Mouse (Mus musculus) heart, embryonic 14.5 days (tissue): Measurements from ENCODE around the gene Zfp148. TPM values are rescaled to one million over a fixed set of nuclear protein-coding genes. Genes with fewer than 3 reads are reported as not detected.

ENCODE experiments used
- ATAC-seq: fragments of 200-750 bp; cut with Nextera tagmentation; 2 replicates; pipeline ENCODE4 v1.8.0; 2017; ENCODE audit warnings: low read depth, moderate TSS enrichment; ENCODE audit not compliant: insufficient number of reproducible peaks, insufficient read depth, low FRiP score
- H3K27ac ChIP-seq, 2 experiments: fragments of 200-500 bp in 1 of 2; fragments of 300-500 bp in 1 of 2; sonication (generic) in 1 of 2; replicated peaks in 1 of 2; 2 replicates each; pipeline ENCODE4 v1.5.1; 2012 to 2014; ENCODE audit warnings: low read depth in 2 of 2, low read length in 2 of 2, control low read depth in 1 of 2, mild to moderate bottlenecking in 1 of 2, mixed read lengths in 1 of 2; ENCODE audit not compliant: control insufficient read depth in 1 of 2, insufficient read depth in 1 of 2
- H3K27me3 ChIP-seq: fragments of 300-500 bp; sonication (generic); 2 replicates; pipeline ENCODE4 v1.6.1; 2014; ENCODE audit warnings: mild to moderate bottlenecking, low read length, control low read depth; ENCODE audit not compliant: control insufficient read depth, insufficient read depth
- H3K36me3 ChIP-seq: fragments of 300-500 bp; sonication (generic); 2 replicates; pipeline ENCODE4 v1.6.1; 2014; ENCODE audit warnings: mild to moderate bottlenecking, control low read depth, low read length, mixed read lengths; ENCODE audit not compliant: control insufficient read depth, insufficient read depth
- H3K4me1 ChIP-seq, 2 experiments: fragments of 200-500 bp in 1 of 2; fragments of 300-500 bp in 1 of 2; sonication (generic) in 1 of 2; 2 replicates each; pipeline ENCODE4 v1.6.1; 2012 to 2014; ENCODE audit warnings: low read length in 2 of 2, control low read depth in 1 of 2, mixed read lengths in 1 of 2; ENCODE audit not compliant: control insufficient read depth in 2 of 2, insufficient read depth in 2 of 2
- H3K4me2 ChIP-seq: fragments of 300-500 bp; sonication (generic); 2 replicates; pipeline ENCODE4 v1.6.1; 2014; ENCODE audit warnings: mild to moderate bottlenecking, low read length
- H3K4me3 ChIP-seq, 2 experiments: fragments of 200-500 bp in 1 of 2; fragments of 300-500 bp in 1 of 2; sonication (generic) in 1 of 2; 2 replicates each; pipeline ENCODE4 v1.5.1; 2012 to 2014; ENCODE audit warnings: low read length in 2 of 2, mild to moderate bottlenecking in 2 of 2, control low read depth in 1 of 2, low read depth in 1 of 2, moderate library complexity in 1 of 2; ENCODE audit not compliant: control insufficient read depth in 1 of 2, insufficient read depth in 1 of 2
- H3K9ac ChIP-seq: fragments of 300-500 bp; sonication (generic); 2 replicates; pipeline ENCODE4 v1.6.1; 2014; ENCODE audit warnings: mild to moderate bottlenecking, low read length
- H3K9me3 ChIP-seq: fragments of 300-500 bp; sonication (generic); 2 replicates; pipeline ENCODE4 v1.6.1; 2016; ENCODE audit warnings: low read length, control low read depth; ENCODE audit not compliant: control insufficient read depth
- WGBS: fragments of 180-500 bp; shearing (Covaris S2); extraction: QIAGEN DNeasy Blood & Tissue Kit; methylation state at CpG from one replicate; pipeline ENCODE4 v1.1.7; 2014; 5-methylcytosine and 5-hydroxymethylcytosine counted together
- polyA plus RNA-seq: library from polyadenylated mRNA; unstranded; fragments of >200 nt; fragmentation: Nextera tagmentation; extraction: Ambion mirVana; gene quantifications from 2 replicates; pipeline ENCODE4 v1.2.1, GENCODE M21; 2014

The Zfp148 gene
- polyA plus RNA-seq, 1 experiment from 2014 or later, result 35.5 TPM

DNA sequence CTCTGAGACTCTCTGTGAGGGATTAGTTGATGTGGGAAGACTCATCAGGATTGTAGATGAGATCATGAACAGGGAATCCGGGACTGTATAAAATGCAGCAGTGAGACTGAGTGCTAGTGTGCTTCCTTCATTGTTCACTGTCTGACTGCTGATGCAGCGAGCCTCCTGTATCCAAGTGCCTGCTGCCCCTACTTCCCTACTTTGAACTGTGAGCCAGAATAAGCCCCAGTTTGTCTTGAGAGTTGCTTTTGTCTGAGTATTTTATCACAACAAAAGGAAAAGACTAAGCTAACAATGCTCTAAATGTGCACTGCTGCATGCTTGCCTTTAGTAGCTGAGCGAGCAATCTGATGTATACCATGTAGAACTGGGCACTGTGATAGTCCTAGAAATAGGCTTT lies 47.7 kb downstream of the Zfp148 start:
- WGBS, result 72% methylated on average over 3 of the region's 3 CpGs
- H3K9ac ChIP-seq, result no peak overlapping the region
- no peak for ATAC-seq

GRCm38 (mm10) chr16:33431660-33432059 lies 51.0 kb downstream of the Zfp148 start:
- Histone ChIP-seq H3K9me3 (no peaks in the 10 kb centered on the region), H3K36me3 (peaks cover 45% of the 10 kb centered on the region), H3K4me2 (no peak overlapping the region), H3K27ac (no peak overlapping the region), H3K4me1 (peaks cover 0 to 4% of the 10 kb centered on the region in 2 experiments; a peak in 1 of 4 replicates), H3K9ac (no peak overlapping the region), H3K27me3 (no peaks in the 10 kb centered on the region), H3K4me3 (no peak overlapping the region)
- ATAC-seq, result no peak
- 88% methylated on average over 2 of the region's 2 CpGs for WGBS

More for the DNA sequence above, 47.7 kb downstream of the Zfp148 start:
- no peak overlapping the region for H3K4me2 ChIP-seq
- H3K27me3 ChIP-seq, result no peaks in the 10 kb centered on the region
- no peak overlapping the region for H3K27ac ChIP-seq
- H3K4me3 ChIP-seq, result no peak overlapping the region
- H3K4me1 ChIP-seq, result 0 out of 4 replicates have a peak, but pooled peaks cover 0 to 4% of the 10 kb centered on the region in 2 experiments
- H3K9me3 ChIP-seq, result no peaks in the 10 kb centered on the region
- H3K36me3 ChIP-seq, result peaks cover 42% of the 10 kb centered on the region

DNA sequence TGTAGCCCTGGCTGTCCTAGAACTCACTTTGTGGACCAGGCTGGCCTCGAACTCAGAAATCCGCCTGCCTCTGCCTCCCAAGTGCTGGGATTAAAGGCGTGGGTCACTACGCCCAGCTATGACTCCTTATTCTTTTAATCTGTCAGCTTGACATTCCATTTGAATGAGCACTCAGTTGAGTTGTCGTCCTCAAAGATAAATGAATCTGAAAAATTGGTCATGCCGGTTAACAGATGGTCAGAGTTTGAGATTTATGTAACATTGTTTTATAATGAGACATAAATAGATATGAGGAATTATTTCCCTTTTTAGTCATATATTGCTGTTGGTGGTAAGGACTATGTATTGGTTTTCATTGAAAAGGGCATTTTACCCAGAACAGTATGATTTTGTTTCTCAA lies 60.4 kb downstream of the Zfp148 start:
- Histone ChIP-seq H3K9me3 (no peaks in the 10 kb centered on the region), H3K36me3 (peaks cover 24% of the 10 kb centered on the region), H3K27ac (no peak overlapping the region), H3K4me2 (no peak overlapping the region), H3K27me3 (no peaks in the 10 kb centered on the region), H3K9ac (no peak overlapping the region), H3K4me3 (no peak overlapping the region), H3K4me1 (0 out of 4 replicates have a peak, but pooled peaks cover 0 to 2% of the 10 kb centered on the region in 2 experiments)
- WGBS, result 85% methylated on average over 6 of the region's 6 CpGs
- no peak for ATAC-seq

GRCm38 (mm10) chr16:33446830-33447229 lies 66.2 kb downstream of the Zfp148 start:
- peaks cover 3 to 6% of the 10 kb centered on the region in 2 experiments; a peak in 1 of 4 replicates for H3K4me1 ChIP-seq
- no peaks in the 10 kb centered on the region for H3K27me3 ChIP-seq
- ATAC-seq, result no peak
- peaks cover 3% of the 10 kb centered on the region; the same call in 1 of the 2 replicates for H3K36me3 ChIP-seq
- H3K27ac ChIP-seq, result no peak overlapping the region
- H3K9me3 ChIP-seq, result no peaks in the 10 kb centered on the region
- 67% methylated on average over 5 of the region's 5 CpGs for WGBS
- H3K4me3 ChIP-seq, result no peak overlapping the region
- H3K4me2 ChIP-seq, result no peak overlapping the region
- no peak overlapping the region for H3K9ac ChIP-seq

- WGBS, result 78% methylated on average over 2 of the region's 2 CpGs
- H3K27me3 ChIP-seq, result no peaks in the 10 kb centered on the region
These were observed 73.2 kb downstream of the Zfp148 start for GRCm38 (mm10) chr16:33453826-33454225.

GRCm38 (mm10) chr16:33454306-33454705 lies 73.7 kb downstream of the Zfp148 start:
- H3K27ac ChIP-seq, result no peak overlapping the region
- no peak for ATAC-seq

More at GRCm38 (mm10) chr16:33453826-33454225, 73.2 kb downstream of the Zfp148 start:
- Histone ChIP-seq H3K4me1 (no peaks in the 10 kb centered on the region), H3K4me2 (no peak overlapping the region), H3K9me3 (no peaks in the 10 kb centered on the region), H3K9ac (no peak overlapping the region), H3K4me3 (no peak overlapping the region), H3K36me3 (peaks cover 16% of the 10 kb centered on the region), H3K27ac (no peak overlapping the region)
- ATAC-seq, result no peak

GRCm38 (mm10) chr16:33455263-33455910 lies 74.8 kb downstream of the Zfp148 start:
- no peaks in the 10 kb centered on the region for H3K27me3 ChIP-seq
- no peak overlapping the region for H3K27ac ChIP-seq
- H3K4me2 ChIP-seq, result no peak overlapping the region
- no peaks in the 10 kb centered on the region for H3K9me3 ChIP-seq
- ATAC-seq, result no peak
- H3K9ac ChIP-seq, result no peak overlapping the region
- H3K4me3 ChIP-seq, result no peak overlapping the region
- H3K36me3 ChIP-seq, result peaks cover 20% of the 10 kb centered on the region
- H3K4me1 ChIP-seq, result no peaks in the 10 kb centered on the region
- WGBS, result 86% methylated on average over 6 of the region's 6 CpGs

More at GRCm38 (mm10) chr16:33454306-33454705, 73.7 kb downstream of the Zfp148 start:
- no peak overlapping the region for H3K9ac ChIP-seq
- H3K9me3 ChIP-seq, result no peaks in the 10 kb centered on the region
- no peaks in the 10 kb centered on the region for H3K4me1 ChIP-seq
- WGBS, result 80% methylated on average over 2 of the region's 2 CpGs
- H3K36me3 ChIP-seq, result peaks cover 19% of the 10 kb centered on the region
- no peak overlapping the region for H3K4me3 ChIP-seq
- H3K4me2 ChIP-seq, result no peak overlapping the region
- no peaks in the 10 kb centered on the region for H3K27me3 ChIP-seq

DNA sequence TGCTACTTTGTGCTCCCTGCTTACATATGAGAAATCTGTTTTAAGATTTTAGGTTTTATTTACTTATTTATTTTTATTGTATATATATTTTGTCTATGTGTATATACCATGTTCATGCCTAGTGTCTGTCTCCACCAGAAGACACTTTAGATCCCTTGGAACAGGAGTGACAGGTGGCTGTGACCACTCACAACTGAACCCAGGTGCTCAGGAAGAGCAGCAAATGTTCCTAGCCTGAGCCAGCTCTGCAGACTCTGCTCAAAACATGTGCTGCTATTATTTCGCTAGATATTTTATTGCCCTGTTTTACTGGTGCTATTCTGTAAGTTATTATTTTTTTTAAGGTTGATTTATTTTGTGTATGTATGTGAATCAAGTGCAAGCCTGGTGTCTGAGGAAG lies 78.5 kb downstream of the Zfp148 start:
- 94% methylated on average over 1 of the region's 1 CpGs for WGBS
- H3K27me3 ChIP-seq, result no peaks in the 10 kb centered on the region

More for the DNA sequence above, 78.5 kb downstream of the Zfp148 start:
- H3K9ac ChIP-seq, result no peak overlapping the region
- H3K27ac ChIP-seq, result no peak overlapping the region
- no peak for ATAC-seq
- H3K36me3 ChIP-seq, result peaks cover 20% of the 10 kb centered on the region
- no peak overlapping the region for H3K4me3 ChIP-seq
- H3K9me3 ChIP-seq, result no peaks in the 10 kb centered on the region
- peaks cover 0 to 6% of the 10 kb centered on the region in 2 experiments; a peak in 1 of 4 replicates for H3K4me1 ChIP-seq
- no peak overlapping the region for H3K4me2 ChIP-seq
